Mouse (Mus musculus): ENCODE measurements at regions not wholly inside any gene's neighbourhood (a gene's known extent, or its start where the extent isn't known, plus 50 kb on each side); places are given as distances from the start of the nearest gene placed in this dataset.

GRCm38 (mm10) chr9:78983734-78984133 lies 368.4 kb downstream of the Cd109 start:
- TF ChIP-seq CTCF (IDR thresholded peaks at IDR 0.05; ENCODE audit: low read depth) (no peak), EP300 (IDR thresholded peaks at IDR 0.05; ENCODE audit: low read depth) (no peak)

All from heart, postnatal 0 days (tissue).